Mouse (Mus musculus): ENCODE results near the gene Zfp318. TPM values are rescaled to one million over a fixed set of nuclear protein-coding genes. Genes with fewer than 3 reads are reported as not detected.

Zfp318 gene
- polyA plus RNA-seq, 1 experiment from 2014 or later: 8.2 TPM

Other genes with a start within 250 kb of the Zfp318 start
- gene Rsph9, start 239.5 kb upstream of the Zfp318 start, polyA plus RNA-seq (2015; fragmentation: Nextera tagmentation; extraction: Ambion mirVana): 8.7 and 11.6 TPM in 2 replicates
- 32.9 and 33.3 TPM in 2 replicates for gene Mad2l1bp, start 230.2 kb upstream of the Zfp318 start, polyA plus RNA-seq (2015; fragmentation: Nextera tagmentation; extraction: Ambion mirVana)
- 34.7 and 35.8 TPM in 2 replicates for gene Gtpbp2, start 222.7 kb upstream of the Zfp318 start, polyA plus RNA-seq (2015; fragmentation: Nextera tagmentation; extraction: Ambion mirVana)
- gene Polh, start 181.1 kb upstream of the Zfp318 start, polyA plus RNA-seq (2015; fragmentation: Nextera tagmentation; extraction: Ambion mirVana): 15.3 and 15.4 TPM in 2 replicates
- gene Xpo5, start 180.9 kb upstream of the Zfp318 start, polyA plus RNA-seq (2015; fragmentation: Nextera tagmentation; extraction: Ambion mirVana): 30.1 and 33.3 TPM in 2 replicates
- 77.4 and 79.8 TPM in 2 replicates for gene Polr1c, start 135.7 kb upstream of the Zfp318 start, polyA plus RNA-seq (2015; fragmentation: Nextera tagmentation; extraction: Ambion mirVana)
- gene Yipf3, start 135.7 kb upstream of the Zfp318 start, polyA plus RNA-seq (2015; fragmentation: Nextera tagmentation; extraction: Ambion mirVana): 98.2 and 104 TPM in 2 replicates
- gene Lrrc73, start 130.2 kb upstream of the Zfp318 start, polyA plus RNA-seq (2015; fragmentation: Nextera tagmentation; extraction: Ambion mirVana): 0.58 and 1.1 TPM in 2 replicates
- 33.8 and 37.2 TPM in 2 replicates for gene Tjap1, start 100.7 kb upstream of the Zfp318 start, polyA plus RNA-seq (2015; fragmentation: Nextera tagmentation; extraction: Ambion mirVana)
- 4.5 and 5.7 TPM in 2 replicates for gene Dlk2, start 86.3 kb upstream of the Zfp318 start, polyA plus RNA-seq (2015; fragmentation: Nextera tagmentation; extraction: Ambion mirVana)
- 5.3 and 5.9 TPM in 2 replicates for gene Abcc10, start 55.4 kb upstream of the Zfp318 start, polyA plus RNA-seq (2015; fragmentation: Nextera tagmentation; extraction: Ambion mirVana)
- 1.3 and 1.9 TPM in 2 replicates for gene Crip3, start 45.2 kb downstream of the Zfp318 start, polyA plus RNA-seq (2015; fragmentation: Nextera tagmentation; extraction: Ambion mirVana)
- gene Slc22a7, start 54.7 kb downstream of the Zfp318 start, polyA plus RNA-seq (2015; fragmentation: Nextera tagmentation; extraction: Ambion mirVana): not detected in 2 replicates
- 0.27 and 0.31 TPM in 2 replicates for gene Ttbk1, start 103.9 kb downstream of the Zfp318 start, polyA plus RNA-seq (2015; fragmentation: Nextera tagmentation; extraction: Ambion mirVana)
- gene Dnph1, start 113.0 kb downstream of the Zfp318 start, polyA plus RNA-seq (2015; fragmentation: Nextera tagmentation; extraction: Ambion mirVana): 47.7 and 49.7 TPM in 2 replicates
- 3.2 and 4.6 TPM in 2 replicates for gene Cul9, start 162.7 kb downstream of the Zfp318 start, polyA plus RNA-seq (2015; fragmentation: Nextera tagmentation; extraction: Ambion mirVana)
- 8.7 and 9.4 TPM in 2 replicates for gene Srf, start 172.4 kb downstream of the Zfp318 start, polyA plus RNA-seq (2015; fragmentation: Nextera tagmentation; extraction: Ambion mirVana)
- 87.6 and 89.8 TPM in 2 replicates for gene Ptk7, start 245.8 kb downstream of the Zfp318 start, polyA plus RNA-seq (2015; fragmentation: Nextera tagmentation; extraction: Ambion mirVana)

Measured in stomach, embryonic 15.5 days (tissue).